Mouse (Mus musculus): Measurements from ENCODE around the gene Prps1l3. TPM values are rescaled to one million over a fixed set of nuclear protein-coding genes. Genes with fewer than 3 reads are reported as not detected.

The Prps1l3 gene
- 11.2 and 16.1 TPM in 2 replicates for polyA plus RNA-seq (2012; rRNA removed; ENCODE audit: low replicate concordance)

DNA sequence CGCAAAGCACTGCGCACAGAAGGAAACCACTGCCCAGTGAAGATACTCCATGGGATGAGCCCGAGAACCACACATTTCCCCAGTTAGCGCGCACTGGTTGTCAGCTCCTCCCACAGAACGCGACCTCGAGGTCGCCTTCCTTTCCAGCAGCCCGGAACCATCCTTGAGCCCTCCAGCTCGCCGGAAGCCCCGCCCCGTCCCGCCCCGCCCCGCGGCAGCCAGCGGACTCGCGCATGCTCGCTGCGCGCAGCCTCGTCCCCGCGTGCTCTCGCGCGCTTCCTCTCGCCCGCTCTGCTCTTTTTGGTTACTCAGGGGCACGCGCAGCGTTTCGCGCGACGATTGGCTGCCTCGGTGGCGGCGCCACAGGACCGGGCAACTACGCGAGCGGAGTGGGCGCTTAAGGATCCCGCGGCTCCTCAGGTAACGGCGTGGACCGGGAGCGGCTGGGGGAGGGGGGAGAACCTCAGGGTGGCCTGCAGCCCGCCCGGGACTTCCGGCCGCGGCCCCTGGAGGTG lies at the start of gene Prps1l3, which contains the start of gene Mipol1:
TSS of gene Prps1l3 (plus strand) at position 221 of the 515 bp plus-strand sequence.
TSS of gene Mipol1 (plus strand) at position 236 of the 515 bp plus-strand sequence.

DNA sequence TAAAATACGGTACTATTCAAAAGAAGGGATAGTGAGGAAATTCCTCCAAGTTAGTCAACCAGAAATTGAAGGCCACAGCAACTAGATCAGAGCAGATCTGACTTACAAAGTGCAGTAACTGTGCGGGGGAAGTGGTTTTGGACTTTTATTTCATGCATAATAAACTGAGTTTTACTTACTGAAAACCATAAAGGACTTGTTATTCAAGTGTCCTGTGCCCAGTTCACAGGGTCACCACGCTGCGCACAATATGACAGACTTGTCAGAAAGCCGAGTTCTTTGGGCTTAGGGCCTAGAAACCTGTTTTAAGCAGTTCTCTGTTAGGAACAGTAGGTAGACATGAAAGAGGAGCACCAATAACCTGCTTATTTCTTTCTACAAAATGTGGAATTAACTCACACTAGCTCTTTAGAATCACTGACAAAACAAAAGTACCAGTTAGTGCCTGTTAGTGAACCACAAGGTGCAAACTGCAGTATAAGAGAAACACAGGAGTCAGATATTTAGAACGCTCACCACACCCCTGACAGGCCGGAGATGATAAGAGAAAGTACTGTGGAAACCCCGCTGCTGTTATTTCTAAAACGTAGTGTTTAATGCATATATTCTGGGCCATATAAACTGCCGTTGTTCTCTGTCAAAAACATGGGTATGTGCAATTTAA lies 32.7 kb upstream of the Prps1l3 start, which contains the start of gene Slc25a21:
TSS of gene Slc25a21 (minus strand) at position 110 of the 664 bp plus-strand sequence.

Other genes with a start within 250 kb of the Prps1l3 start
- 0.05 TPM in 1 of 2 replicates, not detected in the other for gene Slc25a21, start 32.9 kb upstream of the Prps1l3 start, polyA plus RNA-seq (2012; rRNA removed; ENCODE audit: low replicate concordance)
- 1.3 and 1.8 TPM in 2 replicates for gene Mipol1, start within 50 bp of the Prps1l3 start, polyA plus RNA-seq (2012; rRNA removed; ENCODE audit: low replicate concordance)